Mouse (Mus musculus) stomach, embryonic 14.5 days (tissue): ENCODE results near the gene Fez2. TPM values are rescaled to one million over a fixed set of nuclear protein-coding genes. Genes with fewer than 3 reads are reported as not detected.

Source experiments
- polyA plus RNA-seq: library from polyadenylated mRNA; unstranded; fragments of >200 nt; fragmentation: Nextera tagmentation; extraction: Ambion mirVana; gene quantifications from 2 replicates; pipeline ENCODE4 v1.2.1, GENCODE M21; 2014

The Fez2 gene
- polyA plus RNA-seq, 1 experiment from 2014 or later = 45.1 TPM

Other genes starting within 250 kb of the Fez2 start
- gene Crim1, start 217.9 kb downstream of the Fez2 start, polyA plus RNA-seq = 4.9 and 7.4 TPM in 2 replicates
- 0.20 and 0.29 TPM in 2 replicates for gene Vit, start 89.9 kb upstream of the Fez2 start, polyA plus RNA-seq